Mouse (Mus musculus): Measurements from ENCODE around the gene Zfp747. TPM values are rescaled to one million over a fixed set of nuclear protein-coding genes. Genes with fewer than 3 reads are reported as not detected.

Zfp747 gene
- polyA plus RNA-seq, 1 experiment from 2014 or later = 8.7 TPM

DNA sequence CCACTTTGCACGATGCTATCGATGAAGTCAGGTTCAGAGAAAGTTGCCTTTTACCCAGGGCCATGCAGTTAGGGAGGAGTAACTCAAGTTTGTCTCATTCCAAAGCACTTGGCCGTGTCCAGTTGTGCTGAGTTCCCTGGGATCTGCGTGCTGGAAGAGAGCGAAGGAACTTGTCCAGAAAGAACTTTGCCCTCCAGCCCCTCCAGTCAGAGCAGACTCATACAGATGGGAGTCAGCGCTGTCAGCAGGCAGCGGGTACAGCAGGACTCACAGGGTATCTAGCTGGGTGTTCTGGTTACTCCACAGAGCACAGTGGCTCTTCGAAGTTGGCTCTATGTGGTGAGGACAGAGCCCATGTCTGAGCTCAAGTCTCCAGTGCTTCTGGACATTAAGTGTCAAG, 50.3 kb downstream of the Zfp747 start:
- Histone ChIP-seq H3K9me3 (ENCODE audit: control insufficient read depth, low read length) (no peaks in the 10 kb centered on the region), H3K27me3 (replicated peaks; ENCODE audit: control insufficient read depth, insufficient read depth, low read length) (no peaks in the 10 kb centered on the region), H3K27ac (ENCODE audit: low read depth, low read length) (no peak overlapping the region), H3K4me1 (ENCODE audit: control insufficient read depth, insufficient read depth, low read depth, low read length) (no peaks in the 10 kb centered on the region), H3K9ac (ENCODE audit: low read depth, low read length) (no peak overlapping the region), H3K4me3 (ENCODE audit: low read length) (no peak overlapping the region), H3K36me3 (ENCODE audit: control insufficient read depth, insufficient read depth, low read length) (no peaks in the 10 kb centered on the region), H3K4me2 (ENCODE audit: low read length) (no peak overlapping the region)
- no peak for ATAC-seq
- 87% methylated on average over 8 of the region's 8 CpGs for WGBS

- Histone ChIP-seq H3K27me3 (replicated peaks; ENCODE audit: control insufficient read depth, insufficient read depth, low read length) (no peaks in the 10 kb centered on the region), H3K9ac (ENCODE audit: low read depth, low read length) (no peak overlapping the region), H3K36me3 (ENCODE audit: control insufficient read depth, insufficient read depth, low read length) (no peaks in the 10 kb centered on the region), H3K4me1 (ENCODE audit: control insufficient read depth, insufficient read depth, low read depth, low read length) (no peaks in the 10 kb centered on the region), H3K9me3 (ENCODE audit: control insufficient read depth, low read length) (no peaks in the 10 kb centered on the region), H3K4me2 (ENCODE audit: low read length) (no peak overlapping the region), H3K4me3 (ENCODE audit: low read length) (no peak overlapping the region), H3K27ac (ENCODE audit: low read depth, low read length) (no peak overlapping the region)
- 87% methylated on average over 7 of the region's 7 CpGs for WGBS
- no peak for ATAC-seq
Measured at GRCm38 (mm10) chr7:127324944-127325343, 50.9 kb downstream of the Zfp747 start.

Other genes with a start within 250 kb of the Zfp747 start
- gene Spn, start 238.2 kb downstream of the Zfp747 start, polyA plus RNA-seq (2015; fragmentation: Nextera tagmentation; extraction: Ambion mirVana) = 0.07 TPM in 1 of 2 replicates, not detected in the other
- gene Cd2bp2, start 180.0 kb downstream of the Zfp747 start, polyA plus RNA-seq (2015; fragmentation: Nextera tagmentation; extraction: Ambion mirVana) = 70.4 and 72.7 TPM in 2 replicates
- gene Tbc1d10b, start 167.6 kb downstream of the Zfp747 start, polyA plus RNA-seq (2015; fragmentation: Nextera tagmentation; extraction: Ambion mirVana) = 27.0 and 29.1 TPM in 2 replicates
- 3.5 and 47.0 TPM in 2 replicates for gene Mylpf, start 167.2 kb downstream of the Zfp747 start, polyA plus RNA-seq (2015; fragmentation: Nextera tagmentation; extraction: Ambion mirVana)
- gene Zfp553, start 143.0 kb downstream of the Zfp747 start, polyA plus RNA-seq (2015; fragmentation: Nextera tagmentation; extraction: Ambion mirVana) = 42.7 and 49.1 TPM in 2 replicates
- 12.1 and 12.3 TPM in 2 replicates for gene Sept1, start 142.9 kb downstream of the Zfp747 start, polyA plus RNA-seq (2015; fragmentation: Nextera tagmentation; extraction: Ambion mirVana)
- gene Zfp771, start 131.8 kb downstream of the Zfp747 start, polyA plus RNA-seq (2015; fragmentation: Nextera tagmentation; extraction: Ambion mirVana) = 76.8 and 82.6 TPM in 2 replicates
- 118 and 122 TPM in 2 replicates for gene Dctpp1, start 115.3 kb downstream of the Zfp747 start, polyA plus RNA-seq (2015; fragmentation: Nextera tagmentation; extraction: Ambion mirVana)
- 54.2 and 58.9 TPM in 2 replicates for gene Sephs2, start 102.0 kb downstream of the Zfp747 start, polyA plus RNA-seq (2015; fragmentation: Nextera tagmentation; extraction: Ambion mirVana)
- gene Itgal, start 79.8 kb downstream of the Zfp747 start, polyA plus RNA-seq (2015; fragmentation: Nextera tagmentation; extraction: Ambion mirVana) = 0.26 and 0.44 TPM in 2 replicates
- 16.3 and 17.4 TPM in 2 replicates for gene Zfp768, start 30.5 kb downstream of the Zfp747 start, polyA plus RNA-seq (2015; fragmentation: Nextera tagmentation; extraction: Ambion mirVana)
- 3.9 and 4.5 TPM in 2 replicates for gene 9130019O22Rik, start 11.1 kb upstream of the Zfp747 start, polyA plus RNA-seq (2015; fragmentation: Nextera tagmentation; extraction: Ambion mirVana)
- 4.6 and 5.4 TPM in 2 replicates for gene E430018J23Rik, start 17.6 kb upstream of the Zfp747 start, polyA plus RNA-seq (2015; fragmentation: Nextera tagmentation; extraction: Ambion mirVana)
- gene Zfp764, start 30.8 kb upstream of the Zfp747 start, polyA plus RNA-seq (2015; fragmentation: Nextera tagmentation; extraction: Ambion mirVana) = 4.0 and 4.1 TPM in 2 replicates
- gene Zfp688, start 46.0 kb upstream of the Zfp747 start, polyA plus RNA-seq (2015; fragmentation: Nextera tagmentation; extraction: Ambion mirVana) = 27.4 and 29.1 TPM in 2 replicates
- gene Zfp689, start 73.1 kb upstream of the Zfp747 start, polyA plus RNA-seq (2015; fragmentation: Nextera tagmentation; extraction: Ambion mirVana) = 13.2 and 15.9 TPM in 2 replicates
- 29.0 and 35.2 TPM in 2 replicates for gene Prr14, start 83.6 kb upstream of the Zfp747 start, polyA plus RNA-seq (2015; fragmentation: Nextera tagmentation; extraction: Ambion mirVana)
- gene Fbrs, start 103.1 kb upstream of the Zfp747 start, polyA plus RNA-seq (2015; fragmentation: Nextera tagmentation; extraction: Ambion mirVana) = 10.2 and 12.6 TPM in 2 replicates
- 37.9 and 38.7 TPM in 2 replicates for gene Srcap, start 135.9 kb upstream of the Zfp747 start, polyA plus RNA-seq (2015; fragmentation: Nextera tagmentation; extraction: Ambion mirVana)
- 13.2 and 13.7 TPM in 2 replicates for gene Gm42715, start 143.5 kb upstream of the Zfp747 start, polyA plus RNA-seq (2015; fragmentation: Nextera tagmentation; extraction: Ambion mirVana)
- 4.3 and 6.2 TPM in 2 replicates for gene Tmem265, start 185.3 kb upstream of the Zfp747 start, polyA plus RNA-seq (2015; fragmentation: Nextera tagmentation; extraction: Ambion mirVana)
- 60.5 and 60.9 TPM in 2 replicates for gene Phkg2, start 197.3 kb upstream of the Zfp747 start, polyA plus RNA-seq (2015; fragmentation: Nextera tagmentation; extraction: Ambion mirVana)
- gene Ccdc189, start 212.5 kb upstream of the Zfp747 start, polyA plus RNA-seq (2015; fragmentation: Nextera tagmentation; extraction: Ambion mirVana) = 11.6 and 13.3 TPM in 2 replicates
- gene Rnf40, start 212.7 kb upstream of the Zfp747 start, polyA plus RNA-seq (2015; fragmentation: Nextera tagmentation; extraction: Ambion mirVana) = 38.0 and 48.1 TPM in 2 replicates
- 15.0 and 20.7 TPM in 2 replicates for gene Zfp629, start 239.7 kb upstream of the Zfp747 start, polyA plus RNA-seq (2015; fragmentation: Nextera tagmentation; extraction: Ambion mirVana)